Mouse (Mus musculus) brain, embryonic 14.5 days (tissue): ENCODE data around the gene Arid5b.

Experiments used
- CTCF ChIP-seq: fragments of 200-500 bp; IDR thresholded peaks from 2 replicates; pipeline ENCODE4 v1.5.1; 2012; ENCODE audit warnings: inconsistent platforms, mild to moderate bottlenecking, moderate library complexity, borderline replicate concordance; ENCODE audit not compliant: insufficient read depth, insufficient read length; ENCODE audit errors: extremely low read depth
- POLR2A ChIP-seq: fragments of 200-500 bp; IDR thresholded peaks from 2 replicates; pipeline ENCODE4 v1.6.1; 2012; ENCODE audit warnings: mild to moderate bottlenecking, inconsistent platforms, borderline replicate concordance; ENCODE audit not compliant: poor library complexity, insufficient read depth, insufficient read length, severe bottlenecking; ENCODE audit errors: extremely low read depth

DNA sequence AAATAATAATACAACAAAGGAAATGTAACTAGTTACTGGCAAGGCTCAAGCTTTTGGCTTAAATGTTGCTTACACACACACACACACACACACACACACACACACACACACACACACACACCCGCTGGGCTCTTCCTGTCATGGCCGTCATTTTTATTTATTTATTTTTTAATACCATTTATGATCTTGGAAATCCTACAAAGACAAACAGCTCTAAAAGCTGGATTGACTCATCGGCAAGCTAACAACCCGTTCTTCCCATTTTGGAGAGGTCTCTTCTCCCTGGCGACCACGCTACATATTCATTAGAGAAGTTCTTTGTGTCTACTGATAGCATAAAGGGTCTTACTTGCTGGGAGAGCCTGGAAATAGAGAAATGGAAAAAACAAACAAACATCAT is 138.2 kb downstream of the Arid5b start:
- TF ChIP-seq CTCF (no peak), POLR2A (no peak)
